Mouse (Mus musculus): ENCODE measurements around the gene Ccdc127. TPM values are rescaled to one million over a fixed set of nuclear protein-coding genes. Genes with fewer than 3 reads are reported as not detected.

The Ccdc127 gene
- polyA plus RNA-seq, 1 experiment = 1.2 TPM

- DNase-seq (ENCODE audit: low read depth in 1 of 2, low spot score in 2 of 2) = no peak
Observed at GRCm38 (mm10) chr13:74314616-74315015, 35.5 kb upstream of the Ccdc127 start.

GRCm38 (mm10) chr13:74316386-74316785, 33.7 kb upstream of the Ccdc127 start:
- Histone ChIP-seq H3K27ac (ENCODE audit: insufficient read depth, low read length) (peak overlapping the region; percentile 64; the same call in 1 of the 2 replicates), H3K27me3 (ENCODE audit: control insufficient read depth, insufficient read depth, low read length) (no peaks in the 10 kb centered on the region), H3K4me3 (ENCODE audit: extremely low read depth, insufficient read depth, insufficient read length) (peak overlapping the region; percentile 88), H3K36me3 (ENCODE audit: control insufficient read depth, insufficient read depth, low read length) (peaks cover 7% of the 10 kb centered on the region; the same call in 1 of the 2 replicates), H3K4me1 (ENCODE audit: control insufficient read depth, insufficient read depth, insufficient read length) (peaks cover 2% of the 10 kb centered on the region; the same call in 1 of the 2 replicates)
- TF ChIP-seq POLR2A (IDR thresholded peaks at IDR 0.05; ENCODE audit: low read depth, low read length) (no peak), CTCF (IDR thresholded peaks at IDR 0.05; ENCODE audit: extremely low read depth, insufficient read depth, insufficient read length, insufficient replicate concordance) (no peak)
- no peak for DNase-seq (ENCODE audit: low read depth in 1 of 2, low spot score in 2 of 2)
- WGBS = 28% methylated on average over 4 of the region's 4 CpGs

More at GRCm38 (mm10) chr13:74314616-74315015, 35.5 kb upstream of the Ccdc127 start:
- Histone ChIP-seq H3K27ac (ENCODE audit: insufficient read depth, low read length) (no peak overlapping the region), H3K4me1 (ENCODE audit: control insufficient read depth, insufficient read depth, insufficient read length) (peaks cover 2% of the 10 kb centered on the region; the same call in 1 of the 2 replicates), H3K36me3 (ENCODE audit: control insufficient read depth, insufficient read depth, low read length) (peaks cover 1% of the 10 kb centered on the region), H3K4me3 (ENCODE audit: extremely low read depth, insufficient read depth, insufficient read length) (no peak overlapping the region), H3K27me3 (ENCODE audit: control insufficient read depth, insufficient read depth, low read length) (no peaks in the 10 kb centered on the region)
- WGBS = 98% methylated on average over 3 of the region's 3 CpGs
- TF ChIP-seq CTCF (IDR thresholded peaks at IDR 0.05; ENCODE audit: extremely low read depth, insufficient read depth, insufficient read length, insufficient replicate concordance) (no peak), POLR2A (IDR thresholded peaks at IDR 0.05; ENCODE audit: low read depth, low read length) (no peak)

GRCm38 (mm10) chr13:74316789-74317169, 33.3 kb upstream of the Ccdc127 start:
- no peak for DNase-seq (ENCODE audit: low read depth in 1 of 2, low spot score in 2 of 2)
- TF ChIP-seq CTCF (IDR thresholded peaks at IDR 0.05; ENCODE audit: extremely low read depth, insufficient read depth, insufficient read length, insufficient replicate concordance) (no peak), POLR2A (IDR thresholded peaks at IDR 0.05; ENCODE audit: low read depth, low read length) (no peak)
- H3K27ac ChIP-seq (ENCODE audit: insufficient read depth, low read length) = peak overlapping the region; percentile 64
- H3K4me3 ChIP-seq (ENCODE audit: extremely low read depth, insufficient read depth, insufficient read length) = peak overlapping the region; percentile 88
- H3K27me3 ChIP-seq (ENCODE audit: control insufficient read depth, insufficient read depth, low read length) = no peaks in the 10 kb centered on the region
- peaks cover 2% of the 10 kb centered on the region; the same call in 1 of the 2 replicates for H3K4me1 ChIP-seq (ENCODE audit: control insufficient read depth, insufficient read depth, insufficient read length)
- H3K36me3 ChIP-seq (ENCODE audit: control insufficient read depth, insufficient read depth, low read length) = peaks cover 7% of the 10 kb centered on the region; the same call in 1 of the 2 replicates
- under 1% methylated on average over 15 of the region's 15 CpGs for WGBS

GRCm38 (mm10) chr13:74317170-74317849, 32.8 kb upstream of the Ccdc127 start, which contains the start of gene Pdcd6:
Pdcd6 (minus strand) TSS chr13:74317580.
- peak within 1 kb of the TSS; percentile 64 for H3K27ac ChIP-seq (ENCODE audit: insufficient read depth, low read length)
- peak within 1 kb of the TSS; percentile 88 for H3K4me3 ChIP-seq (ENCODE audit: extremely low read depth, insufficient read depth, insufficient read length)
- WGBS = 2% methylated on average over 36 of the region's 36 CpGs
- peaks cover 12% of the 10 kb centered on the region for H3K36me3 ChIP-seq (ENCODE audit: control insufficient read depth, insufficient read depth, low read length)
- peaks cover 2% of the 10 kb centered on the region; the same call in 1 of the 2 replicates for H3K4me1 ChIP-seq (ENCODE audit: control insufficient read depth, insufficient read depth, insufficient read length)
- peak; percentile 27; the same call in 1 of the 2 replicates for TF ChIP-seq POLR2A (IDR thresholded peaks at IDR 0.05; ENCODE audit: low read depth, low read length)
- TF ChIP-seq CTCF (IDR thresholded peaks at IDR 0.05; ENCODE audit: extremely low read depth, insufficient read depth, insufficient read length, insufficient replicate concordance) = no peak
- no peaks in the 10 kb centered on the region for H3K27me3 ChIP-seq (ENCODE audit: control insufficient read depth, insufficient read depth, low read length)
- peak; percentile 80 to 90 for DNase-seq (ENCODE audit: low read depth in 1 of 2, low spot score in 2 of 2)

GRCm38 (mm10) chr13:74329321-74329720, 20.8 kb upstream of the Ccdc127 start:
- Histone ChIP-seq H3K27ac (ENCODE audit: insufficient read depth, low read length) (no peak overlapping the region), H3K4me3 (ENCODE audit: extremely low read depth, insufficient read depth, insufficient read length) (no peak overlapping the region), H3K36me3 (ENCODE audit: control insufficient read depth, insufficient read depth, low read length) (peaks cover 51% of the 10 kb centered on the region), H3K4me1 (ENCODE audit: control insufficient read depth, insufficient read depth, insufficient read length) (no peaks in the 10 kb centered on the region), H3K27me3 (ENCODE audit: control insufficient read depth, insufficient read depth, low read length) (no peaks in the 10 kb centered on the region)
- TF ChIP-seq POLR2A (IDR thresholded peaks at IDR 0.05; ENCODE audit: low read depth, low read length) (no peak), CTCF (IDR thresholded peaks at IDR 0.05; ENCODE audit: extremely low read depth, insufficient read depth, insufficient read length, insufficient replicate concordance) (no peak)
- no peak for DNase-seq (ENCODE audit: low read depth in 1 of 2, low spot score in 2 of 2)

GRCm38 (mm10) chr13:74341036-74341435, 9.1 kb upstream of the Ccdc127 start:
- Histone ChIP-seq H3K4me3 (ENCODE audit: extremely low read depth, insufficient read depth, insufficient read length) (no peak overlapping the region), H3K4me1 (ENCODE audit: control insufficient read depth, insufficient read depth, insufficient read length) (no peaks in the 10 kb centered on the region), H3K27ac (ENCODE audit: insufficient read depth, low read length) (no peak overlapping the region), H3K27me3 (ENCODE audit: control insufficient read depth, insufficient read depth, low read length) (no peaks in the 10 kb centered on the region), H3K36me3 (ENCODE audit: control insufficient read depth, insufficient read depth, low read length) (peaks cover 29% of the 10 kb centered on the region)
- WGBS = 55% methylated on average over 3 of the region's 3 CpGs
- TF ChIP-seq CTCF (IDR thresholded peaks at IDR 0.05; ENCODE audit: extremely low read depth, insufficient read depth, insufficient read length, insufficient replicate concordance) (peak; percentile 38; the same call in 1 of the 2 replicates), POLR2A (IDR thresholded peaks at IDR 0.05; ENCODE audit: low read depth, low read length) (no peak)
- DNase-seq (ENCODE audit: low read depth in 1 of 2, low spot score in 2 of 2) = peak; percentile 38 to 39

- TF ChIP-seq CTCF (IDR thresholded peaks at IDR 0.05; ENCODE audit: extremely low read depth, insufficient read depth, insufficient read length, insufficient replicate concordance) = no peak
- no peak for TF ChIP-seq POLR2A (IDR thresholded peaks at IDR 0.05; ENCODE audit: low read depth, low read length)
- H3K36me3 ChIP-seq (ENCODE audit: control insufficient read depth, insufficient read depth, low read length) = no peaks in the 10 kb centered on the region
- H3K4me1 ChIP-seq (ENCODE audit: control insufficient read depth, insufficient read depth, insufficient read length) = peaks cover 2% of the 10 kb centered on the region; the same call in 1 of the 2 replicates
- no peak overlapping the region for H3K27ac ChIP-seq (ENCODE audit: insufficient read depth, low read length)
- peak overlapping the region; percentile 78 for H3K4me3 ChIP-seq (ENCODE audit: extremely low read depth, insufficient read depth, insufficient read length)
- WGBS = 2% methylated on average over 15 of the region's 15 CpGs
- H3K27me3 ChIP-seq (ENCODE audit: control insufficient read depth, insufficient read depth, low read length) = no peaks in the 10 kb centered on the region
- no peak for DNase-seq (ENCODE audit: low read depth in 1 of 2, low spot score in 2 of 2)
Observed at GRCm38 (mm10) chr13:74350435-74350906, 362 bp downstream of the Ccdc127 start.
